Mouse (Mus musculus): ENCODE results near the gene Ascc3.

- TF ChIP-seq FLI1 (IDR thresholded peaks at IDR 0.05; ENCODE audit: low read length): no peak
- no peak for TF ChIP-seq GATA1 (IDR thresholded peaks at IDR 0.05; ENCODE audit: borderline replicate concordance, low read length)
These were observed 2.9 kb downstream of the Ascc3 start for GRCm38 (mm10) chr10:50595340-50595739.
